Mouse (Mus musculus) granulocyte monocyte progenitor cell, adult 5-6 weeks (primary cell): Measurements from ENCODE around the gene Olfr923. TPM values are rescaled to one million over a fixed set of nuclear protein-coding genes. Genes with fewer than 3 reads are reported as not detected.
"Not testable (repeated sequence)": the region's sequence is repeated elsewhere in the genome, so short reads cannot be mapped to it uniquely, and the experiment has no call there.

Source experiments
- ATAC-seq: replicated peaks from 2 replicates; pipeline ENCODE4 v1.8.0; 2016; ENCODE audit warnings: mild to moderate bottlenecking, moderate TSS enrichment, inconsistent platforms; ENCODE audit not compliant: poor library complexity, severe bottlenecking
- total RNA-seq, 2 experiments: library from RNA; stranded (forward) in 1 of 2; stranded (reverse) in 1 of 2; fragments of 200-712, 200-1000 nt in 1 of 2; fragments of >200 nt in 1 of 2; fragmentation: Nextera tagmentation in 1 of 2; gene quantifications; 2 replicates each; pipeline ENCODE4 v1.2.3; 2014 to 2017

The Olfr923 gene
- total RNA-seq (2014; fragmentation: Nextera tagmentation), result not detected in 2 replicates
- total RNA-seq (2017), result not detected in 2 replicates

GRCm38 (mm10) chr9:38826245-38826644, at the start of gene Olfr923:
Gene Olfr923 (plus strand): TSS chr9:38826545.
- no peak for ATAC-seq

DNA sequence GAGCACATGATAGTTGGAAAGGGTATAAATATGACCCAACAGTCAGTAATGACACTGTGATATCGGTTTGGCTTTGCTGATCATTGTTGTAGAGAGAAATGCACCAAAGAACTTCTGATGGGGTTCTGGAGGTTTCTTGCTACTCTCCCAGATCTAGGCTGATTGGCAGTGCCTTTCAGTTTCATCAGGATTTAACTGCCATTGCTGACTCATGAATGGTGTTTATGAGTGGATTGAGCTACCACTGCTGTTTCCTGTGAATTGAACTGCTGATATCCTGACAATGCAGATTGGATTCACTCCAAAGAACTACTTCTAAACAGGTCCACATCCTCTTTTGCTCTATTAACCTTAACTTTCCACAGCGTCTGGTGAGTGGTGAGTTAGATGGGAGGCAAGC, 33.7 kb upstream of the Olfr923 start:
- ATAC-seq, result no peak

- no peak for ATAC-seq
Observed at GRCm38 (mm10) chr9:38805696-38806095, 20.6 kb upstream of the Olfr923 start.

DNA sequence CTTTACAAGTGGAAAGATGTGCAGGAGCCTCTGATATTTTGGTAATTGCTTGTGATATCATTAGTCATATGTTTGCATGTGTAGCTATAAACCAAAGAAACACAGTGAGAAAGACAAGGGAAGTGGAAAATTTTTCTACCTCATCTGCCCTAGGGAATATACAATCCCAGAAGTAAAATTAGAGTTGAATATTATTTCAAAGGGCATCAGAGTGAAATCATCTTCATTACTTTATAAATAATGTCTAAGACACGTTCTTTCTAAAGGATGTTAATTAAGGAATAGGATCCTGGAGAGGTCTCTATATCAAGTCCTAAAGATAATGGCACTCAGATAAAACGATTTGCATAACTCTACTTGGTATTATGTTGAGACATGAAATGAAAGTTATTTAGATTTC, 12.0 kb upstream of the Olfr923 start, which contains the start of gene Olfr922:
Gene Olfr922, plus strand, starts transcription at position 301 of the 400 bp plus-strand sequence.
- ATAC-seq, result no peak

- ATAC-seq, result no peak; the same call in 1 of the 2 replicates
Observed at GRCm38 (mm10) chr9:38815458-38815986, 10.8 kb upstream of the Olfr923 start.

DNA sequence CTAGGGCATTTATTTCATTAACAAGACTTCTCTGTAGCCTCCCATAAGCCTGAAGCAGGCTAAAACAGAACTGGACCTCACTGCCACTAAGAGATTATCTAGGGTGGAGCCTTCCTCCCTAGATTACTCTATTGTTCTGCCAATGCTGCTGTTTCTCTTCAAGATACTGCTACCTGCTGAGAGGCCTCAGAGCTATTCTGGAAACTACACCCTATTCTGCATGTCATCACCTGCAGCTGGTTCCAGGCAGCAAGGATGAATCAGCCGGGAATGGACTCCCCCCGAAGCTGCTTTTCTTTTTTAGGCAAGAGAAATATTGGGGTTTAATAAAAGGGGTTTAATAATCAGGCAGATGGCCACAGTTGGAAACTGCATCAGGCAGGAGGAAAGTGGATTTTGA, 6.7 kb downstream of the Olfr923 start:
- ATAC-seq, result no peak

- ATAC-seq, result no peak
Observed at GRCm38 (mm10) chr9:38844149-38844548, 17.8 kb downstream of the Olfr923 start, which contains the start of gene Olfr924. Gene Olfr924 (plus strand): TSS chr9:38844449.

GRCm38 (mm10) chr9:38854760-38855159, 28.4 kb downstream of the Olfr923 start, which contains the start of gene Olfr26:
Gene Olfr26 (plus strand): TSS chr9:38855060.
- ATAC-seq, result no peak

DNA sequence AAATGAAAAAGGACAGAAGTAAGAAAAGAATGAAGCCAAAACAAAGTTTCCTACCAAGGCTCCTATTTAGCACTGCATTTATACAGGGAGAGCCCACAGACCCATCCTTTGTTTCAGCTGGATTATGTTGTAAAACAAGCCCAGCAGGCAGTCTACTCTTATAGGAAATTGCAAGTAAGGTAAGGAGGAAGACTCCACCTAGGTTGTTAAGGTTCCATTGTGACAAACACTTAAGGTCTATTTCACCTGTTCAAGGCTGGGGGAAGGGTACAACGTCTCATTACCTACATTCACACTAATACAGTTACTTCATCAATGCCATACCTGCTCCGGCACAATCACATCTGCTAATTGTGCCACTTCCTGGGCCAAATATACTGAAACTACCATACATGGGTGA, 48.5 kb downstream of the Olfr923 start:
- ATAC-seq, result not testable (repeated sequence)

DNA sequence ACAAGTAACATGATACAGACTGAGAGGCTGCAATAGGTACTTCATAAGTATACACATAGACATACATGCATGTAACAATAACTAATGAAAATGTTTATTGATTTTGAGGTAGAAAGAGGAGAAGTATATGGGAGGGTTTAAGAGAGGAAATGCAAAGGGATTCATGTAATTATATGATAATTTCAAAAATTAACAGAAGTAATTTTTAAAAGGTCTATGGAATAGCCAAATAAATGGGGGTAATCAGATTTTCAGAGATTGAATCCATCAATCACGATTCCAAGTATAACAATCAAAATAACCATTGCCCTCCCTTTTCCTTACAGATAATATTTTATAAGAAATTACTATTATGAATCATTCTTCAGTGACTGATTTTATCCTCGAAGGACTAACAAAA, 50.5 kb downstream of the Olfr923 start, which contains the start of gene Olfr926:
Gene Olfr926, plus strand, starts transcription at position 301 of the 400 bp plus-strand sequence.
- no peak for ATAC-seq

Other genes starting within 250 kb of the Olfr923 start
- gene Olfr912, start 246.4 kb upstream of the Olfr923 start, total RNA-seq (2014; fragmentation: Nextera tagmentation), result not detected in 2 replicates
- gene Olfr912, start 246.4 kb upstream of the Olfr923 start, total RNA-seq (2017), result not detected in 2 replicates
- gene Olfr913, start 233.8 kb upstream of the Olfr923 start, total RNA-seq (2014; fragmentation: Nextera tagmentation), result not detected in 2 replicates
- not detected in 2 replicates for gene Olfr913, start 233.8 kb upstream of the Olfr923 start, total RNA-seq (2017)
- not detected in 2 replicates for gene Olfr914, start 221.4 kb upstream of the Olfr923 start, total RNA-seq (2014; fragmentation: Nextera tagmentation)
- not detected in 2 replicates for gene Olfr914, start 221.4 kb upstream of the Olfr923 start, total RNA-seq (2017)
- not detected in 2 replicates for gene Olfr916, start 166.7 kb upstream of the Olfr923 start, total RNA-seq (2014; fragmentation: Nextera tagmentation)
- not detected in 2 replicates for gene Olfr916, start 166.7 kb upstream of the Olfr923 start, total RNA-seq (2017)
- not detected in 2 replicates for gene Olfr917, start 160.7 kb upstream of the Olfr923 start, total RNA-seq (2014; fragmentation: Nextera tagmentation)
- not detected in 2 replicates for gene Olfr917, start 160.7 kb upstream of the Olfr923 start, total RNA-seq (2017)
- gene Olfr918, start 151.9 kb upstream of the Olfr923 start, total RNA-seq (2014; fragmentation: Nextera tagmentation), result not detected in 2 replicates
- gene Olfr918, start 151.9 kb upstream of the Olfr923 start, total RNA-seq (2017), result not detected in 2 replicates
- gene Olfr919, start 122.9 kb upstream of the Olfr923 start, total RNA-seq (2014; fragmentation: Nextera tagmentation), result not detected in 2 replicates
- not detected in 2 replicates for gene Olfr919, start 122.9 kb upstream of the Olfr923 start, total RNA-seq (2017)
- 23.6 and 28.5 TPM in 2 replicates for gene Vwa5a, start 108.3 kb upstream of the Olfr923 start, total RNA-seq (2014; fragmentation: Nextera tagmentation)
- gene Vwa5a, start 108.3 kb upstream of the Olfr923 start, total RNA-seq (2017), result 35.2 and 37.1 TPM in 2 replicates
- gene Olfr920, start 74.2 kb upstream of the Olfr923 start, total RNA-seq (2014; fragmentation: Nextera tagmentation), result not detected in 2 replicates
- 0.15 and 0.17 TPM in 2 replicates for gene Olfr920, start 74.2 kb upstream of the Olfr923 start, total RNA-seq (2017)
- not detected in 2 replicates for gene Olfr921, start 53.5 kb upstream of the Olfr923 start, total RNA-seq (2014; fragmentation: Nextera tagmentation)
- not detected in 2 replicates for gene Olfr921, start 53.5 kb upstream of the Olfr923 start, total RNA-seq (2017)
- not detected in 2 replicates for gene Olfr922, start 11.9 kb upstream of the Olfr923 start, total RNA-seq (2014; fragmentation: Nextera tagmentation)
- not detected in 2 replicates for gene Olfr922, start 11.9 kb upstream of the Olfr923 start, total RNA-seq (2017)
- gene Olfr924, start 17.9 kb downstream of the Olfr923 start, total RNA-seq (2014; fragmentation: Nextera tagmentation), result not detected in 2 replicates
- gene Olfr924, start 17.9 kb downstream of the Olfr923 start, total RNA-seq (2017), result not detected in 2 replicates
- gene Olfr26, start 28.5 kb downstream of the Olfr923 start, total RNA-seq (2014; fragmentation: Nextera tagmentation), result not detected in 2 replicates
- gene Olfr26, start 28.5 kb downstream of the Olfr923 start, total RNA-seq (2017), result not detected in 2 replicates
- gene Olfr926, start 50.6 kb downstream of the Olfr923 start, total RNA-seq (2014; fragmentation: Nextera tagmentation), result not detected in 2 replicates
- gene Olfr926, start 50.6 kb downstream of the Olfr923 start, total RNA-seq (2017), result not detected in 2 replicates
- gene Olfr930, start 103.3 kb downstream of the Olfr923 start, total RNA-seq (2014; fragmentation: Nextera tagmentation), result not detected in 2 replicates
- not detected in 2 replicates for gene Olfr930, start 103.3 kb downstream of the Olfr923 start, total RNA-seq (2017)
- gene Olfr933, start 145.8 kb downstream of the Olfr923 start, total RNA-seq (2014; fragmentation: Nextera tagmentation), result not detected in 2 replicates
- not detected in 2 replicates for gene Olfr933, start 145.8 kb downstream of the Olfr923 start, total RNA-seq (2017)
- not detected in 2 replicates for gene Olfr934, start 161.8 kb downstream of the Olfr923 start, total RNA-seq (2014; fragmentation: Nextera tagmentation)
- gene Olfr934, start 161.8 kb downstream of the Olfr923 start, total RNA-seq (2017), result not detected in 2 replicates
- gene Olfr935, start 173.1 kb downstream of the Olfr923 start, total RNA-seq (2014; fragmentation: Nextera tagmentation), result not detected in 2 replicates
- not detected in 2 replicates for gene Olfr935, start 173.1 kb downstream of the Olfr923 start, total RNA-seq (2017)
- gene Olfr146, start 196.8 kb downstream of the Olfr923 start, total RNA-seq (2014; fragmentation: Nextera tagmentation), result not detected in 2 replicates
- gene Olfr146, start 196.8 kb downstream of the Olfr923 start, total RNA-seq (2017), result not detected in 2 replicates
- not detected in 2 replicates for gene Olfr937, start 238.4 kb downstream of the Olfr923 start, total RNA-seq (2014; fragmentation: Nextera tagmentation)
- gene Olfr937, start 238.4 kb downstream of the Olfr923 start, total RNA-seq (2017), result not detected in 2 replicates